Mouse (Mus musculus) MEL (cell line): ENCODE data around the gene Ube2h. TPM values are rescaled to one million over a fixed set of nuclear protein-coding genes. Genes with fewer than 3 reads are reported as not detected.
A peak's percentile ranks its signal among the peaks of the same experiment; 100 is the strongest.

Source experiments
- DNase-seq: peaks from one replicate; pipeline ENCODE4 v3.0.0; 2011; ENCODE audit warnings: low read depth, low spot score
- H3K27ac ChIP-seq: 2 replicates; pipeline ENCODE4 v1.5.1; 2012; ENCODE audit warnings: low read depth, mild to moderate bottlenecking, control low read depth, low read length, moderate library complexity; ENCODE audit not compliant: control insufficient read depth
- H3K27me3 ChIP-seq, 2 experiments: fragments of 150-350 bp in 1 of 2; sonication (generic) in 1 of 2; 2 replicates each; pipeline ENCODE4 v1.6.1; 2012; ENCODE audit warnings: low read length in 2 of 2, mild to moderate bottlenecking in 2 of 2, improper control_type of control experiment in 1 of 2, moderate library complexity in 1 of 2; ENCODE audit not compliant: insufficient read depth in 2 of 2, control insufficient read depth in 1 of 2
- H3K36me3 ChIP-seq, 2 experiments: 2 replicates each; pipeline ENCODE4 v1.6.1; 2012 to 2014; ENCODE audit warnings: low read length in 2 of 2, improper control_type of control experiment in 1 of 2, inconsistent platforms in 1 of 2, mild to moderate bottlenecking in 1 of 2; ENCODE audit not compliant: insufficient read depth in 2 of 2, control insufficient read depth in 1 of 2
- H3K4me1 ChIP-seq, 2 experiments: fragments of 150-350 bp in 1 of 2; sonication (generic) in 1 of 2; 2 replicates each; pipeline ENCODE4 v1.6.1; 2012; ENCODE audit warnings: low read length in 2 of 2, improper control_type of control experiment in 1 of 2, mild to moderate bottlenecking in 1 of 2; ENCODE audit not compliant: insufficient read depth in 2 of 2, control insufficient read depth in 1 of 2
- H3K4me3 ChIP-seq, 2 experiments: fragments of 150-350 bp in 1 of 2; sonication (generic) in 1 of 2; 2 replicates each; pipeline ENCODE4 v1.5.1; 2012; ENCODE audit warnings: low read depth in 2 of 2, low read length in 2 of 2, mild to moderate bottlenecking in 2 of 2, moderate library complexity in 2 of 2, control low read depth in 1 of 2, improper control_type of control experiment in 1 of 2; ENCODE audit not compliant: control insufficient read depth in 1 of 2, insufficient read depth in 1 of 2
- H3K79me2 ChIP-seq: 2 replicates; pipeline ENCODE4 v1.6.1; 2012; ENCODE audit warnings: mild to moderate bottlenecking, low read length, moderate library complexity; ENCODE audit not compliant: control insufficient read depth, poor library complexity, insufficient read depth
- H3K9ac ChIP-seq: 2 replicates; pipeline ENCODE4 v1.6.1; 2012; ENCODE audit warnings: low read depth, mild to moderate bottlenecking, control low read depth, low read length, moderate library complexity; ENCODE audit not compliant: control insufficient read depth, poor library complexity, severe bottlenecking
- H3K9me3 ChIP-seq: fragments of 150-350 bp; sonication (generic); replicated peaks from 2 replicates; pipeline ENCODE4 v1.6.1; 2012; ENCODE audit warnings: mild to moderate bottlenecking, low read length, improper control_type of control experiment, moderate library complexity; ENCODE audit not compliant: insufficient read depth
- E2F4 ChIP-seq: IDR thresholded peaks from 2 replicates; pipeline ENCODE4 v1.6.1; 2011; ENCODE audit warnings: low read depth, low read length, improper control_type of control experiment, borderline replicate concordance
- EP300 ChIP-seq, 2 experiments: IDR thresholded peaks; 2 replicates each; pipeline ENCODE4 v1.6.1; 2011; ENCODE audit warnings: improper control_type of control experiment in 2 of 2, low read length in 2 of 2, low read depth in 1 of 2, mild to moderate bottlenecking in 1 of 2
- ETS1 ChIP-seq: IDR thresholded peaks from 2 replicates; pipeline ENCODE4 v1.6.1; 2012; ENCODE audit warnings: low read depth, mild to moderate bottlenecking, inconsistent platforms, low read length, improper control_type of control experiment, moderate library complexity
- GATA1 ChIP-seq: IDR thresholded peaks from 2 replicates; pipeline ENCODE4 v1.6.1; 2011; ENCODE audit warnings: low read depth, low read length, improper control_type of control experiment
- HCFC1 ChIP-seq: IDR thresholded peaks from 2 replicates; pipeline ENCODE4 v1.6.1; 2012; ENCODE audit warnings: low read depth, mild to moderate bottlenecking, inconsistent platforms, low read length, improper control_type of control experiment, moderate library complexity
- MAX ChIP-seq: IDR thresholded peaks from 2 replicates; pipeline ENCODE4 v1.6.1; 2011; ENCODE audit warnings: low read length, improper control_type of control experiment
- MYB ChIP-seq: IDR thresholded peaks from 2 replicates; pipeline ENCODE4 v1.6.1; 2011; ENCODE audit warnings: mild to moderate bottlenecking, low read depth, low read length, improper control_type of control experiment
- RCOR1 ChIP-seq: IDR thresholded peaks from 2 replicates; pipeline ENCODE4 v1.6.1; 2012; ENCODE audit warnings: low read depth, mild to moderate bottlenecking, inconsistent platforms, low read length, improper control_type of control experiment
- SIN3A ChIP-seq: IDR thresholded peaks from 2 replicates; pipeline ENCODE4 v1.6.1; 2012; ENCODE audit warnings: low read length, improper control_type of control experiment, inconsistent platforms
- SMC3 ChIP-seq: IDR thresholded peaks from 2 replicates; pipeline ENCODE4 v1.6.1; 2011; ENCODE audit warnings: low read depth, low read length, improper control_type of control experiment
- TAL1 ChIP-seq: IDR thresholded peaks from 2 replicates; pipeline ENCODE4 v1.6.1; 2012; ENCODE audit warnings: mild to moderate bottlenecking, inconsistent platforms, low read length, moderate library complexity, mixed read lengths
- TCF12 ChIP-seq: IDR thresholded peaks from 2 replicates; pipeline ENCODE4 v1.6.1; 2014; ENCODE audit warnings: low read depth, mild to moderate bottlenecking, inconsistent platforms, low read length, improper control_type of control experiment, moderate library complexity
- ZNF384 ChIP-seq: IDR thresholded peaks from 2 replicates; pipeline ENCODE4 v1.6.1; 2012; ENCODE audit warnings: low read depth, mild to moderate bottlenecking, inconsistent platforms, low read length, improper control_type of control experiment
- polyA plus RNA-seq, 2 experiments: library from polyadenylated mRNA; stranded (reverse) in 1 of 2; unstranded in 1 of 2; fragments of >175 nt in 1 of 2; fragments of >200 nt in 1 of 2; gene quantifications; 2 replicates each; pipeline versions ENCODE4 v1.2.1 to v1.2.4; 2012; ENCODE audit warnings: low replicate concordance in 2 of 2, low read depth in 1 of 2; ENCODE audit not compliant: insufficient read length in 2 of 2, insufficient read depth in 1 of 2, missing spikeins in 1 of 2
- total RNA-seq: library from RNA; depleted of rRNA; stranded (reverse); fragments of 300-350 nt; gene quantifications from 2 replicates; pipeline ENCODE4 v1.2.3, GENCODE M21; 2012

Gene Ube2h
- total and polyA plus RNA-seq, 3 experiments = 4.2 to 7.4 TPM; not detected in 1

- TF ChIP-seq SMC3 = no peak
Observed at GRCm38 (mm10) chr6:30238079-30238478, 66.3 kb downstream of the Ube2h start (continued).

GRCm38 (mm10) chr6:30236564-30236963 is 67.8 kb downstream of the Ube2h start:
- Histone ChIP-seq H3K79me2 (no peaks in the 10 kb centered on the region; the same call in 1 of the 2 replicates), H3K27me3 (no peaks in the 10 kb centered on the region), H3K27ac (no peak overlapping the region), H3K4me1 (peaks cover 9 to 11% of the 10 kb centered on the region in 2 experiments), H3K4me3 (no peak overlapping the region), H3K36me3 (peaks cover 0 to 19% of the 10 kb centered on the region in 2 experiments; a peak in 2 of 4 replicates), H3K9me3 (no peaks in the 10 kb centered on the region), H3K9ac (no peak overlapping the region)
- TF ChIP-seq ETS1 = peak; percentile 44; the same call in 1 of the 2 replicates
- TF ChIP-seq EP300 (IDR thresholded peaks at IDR 0.05; ENCODE audit: low read depth in 1 of 2, low read length in 2 of 2) = peak; percentile 56 to 57; a peak in 3 of 4 replicates
- peak; percentile 55; the same call in 1 of the 2 replicates for TF ChIP-seq SIN3A
- peak; percentile 48; the same call in 1 of the 2 replicates for TF ChIP-seq GATA1
- peak; percentile 35; the same call in 1 of the 2 replicates for TF ChIP-seq RCOR1
- peak; percentile 74 for TF ChIP-seq TAL1
- no peak for TF ChIP-seq HCFC1
- TF ChIP-seq MAX = peak; percentile 40; the same call in 1 of the 2 replicates
- TF ChIP-seq TCF12 = peak; percentile 60
- 0 out of 2 replicates have a peak, but pooled peaks have one; percentile 10 for TF ChIP-seq ZNF384
- TF ChIP-seq E2F4 = no peak
- peak; percentile 64 for DNase-seq

- H3K27me3 ChIP-seq = no peaks in the 10 kb centered on the region
- peaks cover 3 to 10% of the 10 kb centered on the region in 2 experiments; a peak in 3 of 4 replicates for H3K4me1 ChIP-seq
- H3K9ac ChIP-seq = no peak overlapping the region
- no peak overlapping the region for H3K4me3 ChIP-seq
- peak; percentile 20 for DNase-seq
- H3K9me3 ChIP-seq = no peaks in the 10 kb centered on the region
- peaks cover 0 to 9% of the 10 kb centered on the region in 2 experiments; a peak in 2 of 4 replicates for H3K36me3 ChIP-seq
- H3K79me2 ChIP-seq = no peaks in the 10 kb centered on the region
- TF ChIP-seq TCF12 = peak; percentile 22; the same call in 1 of the 2 replicates
- 0 out of 2 replicates have a peak, but pooled peaks have one; percentile 8 for TF ChIP-seq ETS1
- no peak for TF ChIP-seq HCFC1
- 0 out of 2 replicates have a peak, but pooled peaks have one; percentile 11 for TF ChIP-seq ZNF384
- TF ChIP-seq EP300 (IDR thresholded peaks at IDR 0.05; ENCODE audit: low read depth in 1 of 2, low read length in 2 of 2) = peak in 1 of 2 experiments; percentile 52; a peak in 2 of 4 replicates
- no peak for TF ChIP-seq SMC3
- TF ChIP-seq MYB = 0 out of 2 replicates have a peak, but pooled peaks have one; percentile 18
- no peak overlapping the region for H3K27ac ChIP-seq
Observed at GRCm38 (mm10) chr6:30231758-30232293, 72.5 kb downstream of the Ube2h start.
